Mouse (Mus musculus) testis, adult 2 months (tissue): ENCODE results near the gene Mmp12. TPM values are rescaled to one million over a fixed set of nuclear protein-coding genes. Genes with fewer than 3 reads are reported as not detected.
"Not testable (repeated sequence)": the region's sequence is repeated elsewhere in the genome, so short reads cannot be mapped to it uniquely, and the experiment has no call there.

Source experiments
- H3K27ac ChIP-seq: fragments of 200-500 bp; 2 replicates; pipeline ENCODE4 v1.5.1; 2012; ENCODE audit warnings: low read depth, low read length; ENCODE audit not compliant: control insufficient read depth, insufficient read depth
- H3K27me3 ChIP-seq: fragments of 200-500 bp; 2 replicates; pipeline ENCODE4 v1.6.1; 2012; ENCODE audit warnings: mild to moderate bottlenecking, low read length, moderate library complexity; ENCODE audit not compliant: control insufficient read depth, insufficient read depth
- H3K36me3 ChIP-seq: fragments of 200-500 bp; 2 replicates; pipeline ENCODE4 v1.6.1; 2012; ENCODE audit warnings: mild to moderate bottlenecking, low read length; ENCODE audit not compliant: control insufficient read depth, insufficient read depth
- H3K4me1 ChIP-seq: fragments of 200-500 bp; 2 replicates; pipeline ENCODE4 v1.6.1; 2012; ENCODE audit warnings: low read length; ENCODE audit not compliant: control insufficient read depth, insufficient read depth
- H3K4me3 ChIP-seq: fragments of 200-500 bp; 2 replicates; pipeline ENCODE4 v1.5.1; 2012; ENCODE audit warnings: low read depth, mild to moderate bottlenecking, low read length, moderate library complexity, mixed read lengths; ENCODE audit not compliant: control insufficient read depth
- CTCF ChIP-seq: fragments of 200-500 bp; IDR thresholded peaks from 2 replicates; pipeline ENCODE4 v1.5.1; 2012; ENCODE audit warnings: low read depth, mild to moderate bottlenecking, inconsistent platforms, low read length, moderate library complexity; ENCODE audit not compliant: control insufficient read depth, insufficient read depth, insufficient replicate concordance
- POLR2A ChIP-seq: fragments of 200-500 bp; IDR thresholded peaks from 2 replicates; pipeline ENCODE4 v1.6.1; 2012; ENCODE audit warnings: low read depth, mild to moderate bottlenecking, inconsistent platforms, low read length, moderate library complexity; ENCODE audit not compliant: control insufficient read depth
- polyA plus RNA-seq: library from polyadenylated mRNA; depleted of rRNA; stranded (reverse); fragments of >200 nt; gene quantifications from 2 replicates; pipeline ENCODE4 v1.2.3, GENCODE M21; 2012; rRNA removed

The Mmp12 gene
- not detected in 2 replicates for polyA plus RNA-seq

- no peak within 1 kb of the TSS for H3K4me3 ChIP-seq
- H3K27me3 ChIP-seq, result no peaks in the 10 kb centered on the region
- H3K36me3 ChIP-seq, result no peaks in the 10 kb centered on the region
- H3K27ac ChIP-seq, result no peak within 1 kb of the TSS
- no peak for TF ChIP-seq POLR2A
- TF ChIP-seq CTCF, result no peak
- no peaks in the 10 kb centered on the region for H3K4me1 ChIP-seq
Observed at GRCm38 (mm10) chr9:7344107-7344506, at the start of gene Mmp12. Mmp12 (plus strand) TSS chr9:7344381.

- no peaks in the 10 kb centered on the region for H3K36me3 ChIP-seq
- no peak overlapping the region for H3K4me3 ChIP-seq
- no peak overlapping the region for H3K27ac ChIP-seq
- TF ChIP-seq CTCF, result no peak
- TF ChIP-seq POLR2A, result no peak
- no peaks in the 10 kb centered on the region for H3K4me1 ChIP-seq
- no peaks in the 10 kb centered on the region for H3K27me3 ChIP-seq
Observed at GRCm38 (mm10) chr9:7331847-7332246, 12.3 kb upstream of the Mmp12 start.

- TF ChIP-seq POLR2A, result no peak
- no peak for TF ChIP-seq CTCF
- Histone ChIP-seq H3K36me3 (no peaks in the 10 kb centered on the region), H3K27ac (no peak overlapping the region), H3K27me3 (no peaks in the 10 kb centered on the region), H3K4me1 (no peaks in the 10 kb centered on the region), H3K4me3 (no peak overlapping the region)
Observed at GRCm38 (mm10) chr9:7335766-7336680, 8.2 kb upstream of the Mmp12 start.

- TF ChIP-seq CTCF, result no peak
- no peak for TF ChIP-seq POLR2A
- H3K27ac ChIP-seq, result no peak overlapping the region
- H3K36me3 ChIP-seq, result no peaks in the 10 kb centered on the region
- no peaks in the 10 kb centered on the region for H3K27me3 ChIP-seq
- H3K4me1 ChIP-seq, result no peaks in the 10 kb centered on the region
- no peak overlapping the region for H3K4me3 ChIP-seq
Observed at GRCm38 (mm10) chr9:7336740-7337483, 7.3 kb upstream of the Mmp12 start.

- Histone ChIP-seq H3K4me3 (no peak overlapping the region), H3K27me3 (no peaks in the 10 kb centered on the region), H3K27ac (no peak overlapping the region), H3K4me1 (no peaks in the 10 kb centered on the region), H3K36me3 (no peaks in the 10 kb centered on the region)
- TF ChIP-seq CTCF (no peak), POLR2A (no peak)
Observed at GRCm38 (mm10) chr9:7345513-7345912, 1.3 kb downstream of the Mmp12 start.

GRCm38 (mm10) chr9:7354535-7354934, 10.4 kb downstream of the Mmp12 start:
- Histone ChIP-seq H3K36me3 (no peaks in the 10 kb centered on the region), H3K4me3 (no peak overlapping the region), H3K4me1 (no peaks in the 10 kb centered on the region), H3K27ac (no peak overlapping the region), H3K27me3 (no peaks in the 10 kb centered on the region)
- no peak for TF ChIP-seq POLR2A
- TF ChIP-seq CTCF, result no peak

- Histone ChIP-seq H3K27me3 (no peaks in the 10 kb centered on the region), H3K27ac (no peak within 1 kb of the TSS), H3K4me1 (no peaks in the 10 kb centered on the region), H3K36me3 (no peaks in the 10 kb centered on the region), H3K4me3 (no peak within 1 kb of the TSS)
- TF ChIP-seq CTCF (no peak), POLR2A (no peak)
Observed at GRCm38 (mm10) chr9:7387947-7388346, 43.8 kb downstream of the Mmp12 start, which contains the start of gene Mmp1b. Mmp1b (minus strand) TSS chr9:7388047.

- H3K27me3 ChIP-seq, H3K4me1 ChIP-seq, H3K4me3 ChIP-seq, H3K27ac ChIP-seq, H3K36me3 ChIP-seq: not testable (repeated sequence)
Observed at GRCm38 (mm10) chr9:7396556-7396955, 52.4 kb downstream of the Mmp12 start.

Other genes with a start within 250 kb of the Mmp12 start
- gene Dync2h1, start 159.9 kb upstream of the Mmp12 start, polyA plus RNA-seq, result 10.4 and 12.9 TPM in 2 replicates
- gene Dcun1d5, start 159.9 kb upstream of the Mmp12 start, polyA plus RNA-seq, result 24.1 and 26.4 TPM in 2 replicates
- not detected in 2 replicates for gene Mmp13, start 71.9 kb upstream of the Mmp12 start, polyA plus RNA-seq
- not detected in 2 replicates for gene Mmp1b, start 43.7 kb downstream of the Mmp12 start, polyA plus RNA-seq
- not detected in 2 replicates for gene Mmp3, start 101.4 kb downstream of the Mmp12 start, polyA plus RNA-seq
- gene Mmp10, start 158.0 kb downstream of the Mmp12 start, polyA plus RNA-seq, result not detected in 2 replicates
- not detected in 2 replicates for gene Mmp8, start 214.1 kb downstream of the Mmp12 start, polyA plus RNA-seq
- gene Mmp27, start 227.0 kb downstream of the Mmp12 start, polyA plus RNA-seq, result not detected in 2 replicates